Mouse (Mus musculus): ENCODE data around the gene Npff. TPM values are rescaled to one million over a fixed set of nuclear protein-coding genes. Genes with fewer than 3 reads are reported as not detected.
A peak's percentile ranks its signal among the peaks of the same experiment; 100 is the strongest.

The Npff gene
- polyA plus RNA-seq, 1 experiment from 2014 or later = 5.0 TPM

GRCm38 (mm10) chr15:102502254-102502840, 22.4 kb downstream of the Npff start:
- no peak overlapping the region for H3K4me3 ChIP-seq (ENCODE audit: low read length)
- no peak for ATAC-seq
- WGBS = 80% methylated on average over 9 of the region's 9 CpGs
- no peaks in the 10 kb centered on the region for H3K27me3 ChIP-seq (replicated peaks; ENCODE audit: control insufficient read depth, insufficient read depth, low read length)
- no peak overlapping the region for H3K27ac ChIP-seq (ENCODE audit: low read depth, low read length)
- no peak overlapping the region for H3K9ac ChIP-seq (ENCODE audit: low read depth, low read length)
- peaks cover 57% of the 10 kb centered on the region for H3K36me3 ChIP-seq (ENCODE audit: control insufficient read depth, insufficient read depth, low read length)
- H3K9me3 ChIP-seq (ENCODE audit: control insufficient read depth, low read length) = no peaks in the 10 kb centered on the region
- H3K4me1 ChIP-seq (ENCODE audit: control insufficient read depth, insufficient read depth, low read depth, low read length) = no peaks in the 10 kb centered on the region
- H3K4me2 ChIP-seq (ENCODE audit: low read length) = no peak overlapping the region

- Histone ChIP-seq H3K4me3 (ENCODE audit: low read length) (no peak overlapping the region), H3K4me2 (ENCODE audit: low read length) (no peak overlapping the region), H3K9me3 (ENCODE audit: control insufficient read depth, low read length) (no peaks in the 10 kb centered on the region), H3K4me1 (ENCODE audit: control insufficient read depth, insufficient read depth, low read depth, low read length) (no peaks in the 10 kb centered on the region), H3K36me3 (ENCODE audit: control insufficient read depth, insufficient read depth, low read length) (peaks cover 57% of the 10 kb centered on the region), H3K27ac (ENCODE audit: low read depth, low read length) (no peak overlapping the region), H3K27me3 (replicated peaks; ENCODE audit: control insufficient read depth, insufficient read depth, low read length) (no peaks in the 10 kb centered on the region), H3K9ac (ENCODE audit: low read depth, low read length) (no peak overlapping the region)
- ATAC-seq = peak; percentile 32
- 88% methylated on average over 19 of the region's 19 CpGs for WGBS
Measured at GRCm38 (mm10) chr15:102501084-102501814, 23.5 kb downstream of the Npff start.

- H3K9me3 ChIP-seq (ENCODE audit: control insufficient read depth, low read length) = no peaks in the 10 kb centered on the region
- no peaks in the 10 kb centered on the region for H3K4me1 ChIP-seq (ENCODE audit: control insufficient read depth, insufficient read depth, low read depth, low read length)
- no peak overlapping the region for H3K4me2 ChIP-seq (ENCODE audit: low read length)
Measured at GRCm38 (mm10) chr15:102500479-102500878, 24.3 kb downstream of the Npff start.

GRCm38 (mm10) chr15:102499851-102500250, 24.9 kb downstream of the Npff start:
- H3K4me2 ChIP-seq (ENCODE audit: low read length) = no peak overlapping the region
- WGBS = 88% methylated on average over 6 of the region's 6 CpGs
- peaks cover 60% of the 10 kb centered on the region for H3K36me3 ChIP-seq (ENCODE audit: control insufficient read depth, insufficient read depth, low read length)
- no peaks in the 10 kb centered on the region for H3K27me3 ChIP-seq (replicated peaks; ENCODE audit: control insufficient read depth, insufficient read depth, low read length)
- H3K27ac ChIP-seq (ENCODE audit: low read depth, low read length) = no peak overlapping the region
- H3K4me3 ChIP-seq (ENCODE audit: low read length) = no peak overlapping the region
- no peak overlapping the region for H3K9ac ChIP-seq (ENCODE audit: low read depth, low read length)
- H3K4me1 ChIP-seq (ENCODE audit: control insufficient read depth, insufficient read depth, low read depth, low read length) = no peaks in the 10 kb centered on the region
- no peaks in the 10 kb centered on the region for H3K9me3 ChIP-seq (ENCODE audit: control insufficient read depth, low read length)
- no peak for ATAC-seq

More at GRCm38 (mm10) chr15:102500479-102500878, 24.3 kb downstream of the Npff start:
- Histone ChIP-seq H3K27ac (ENCODE audit: low read depth, low read length) (no peak overlapping the region), H3K4me3 (ENCODE audit: low read length) (no peak overlapping the region), H3K36me3 (ENCODE audit: control insufficient read depth, insufficient read depth, low read length) (peaks cover 60% of the 10 kb centered on the region), H3K27me3 (replicated peaks; ENCODE audit: control insufficient read depth, insufficient read depth, low read length) (no peaks in the 10 kb centered on the region), H3K9ac (ENCODE audit: low read depth, low read length) (no peak overlapping the region)
- no peak for ATAC-seq
- WGBS = 86% methylated on average over 5 of the region's 5 CpGs

- H3K4me1 ChIP-seq (ENCODE audit: control insufficient read depth, insufficient read depth, low read depth, low read length) = no peaks in the 10 kb centered on the region
- peaks cover 57% of the 10 kb centered on the region for H3K36me3 ChIP-seq (ENCODE audit: control insufficient read depth, insufficient read depth, low read length)
- H3K27ac ChIP-seq (ENCODE audit: low read depth, low read length) = no peak overlapping the region
- no peaks in the 10 kb centered on the region for H3K9me3 ChIP-seq (ENCODE audit: control insufficient read depth, low read length)
- no peak overlapping the region for H3K4me3 ChIP-seq (ENCODE audit: low read length)
- WGBS = 77% methylated on average over 3 of the region's 3 CpGs
- no peak for ATAC-seq
- H3K27me3 ChIP-seq (replicated peaks; ENCODE audit: control insufficient read depth, insufficient read depth, low read length) = no peaks in the 10 kb centered on the region
- H3K9ac ChIP-seq (ENCODE audit: low read depth, low read length) = no peak overlapping the region
- no peak overlapping the region for H3K4me2 ChIP-seq (ENCODE audit: low read length)
Measured at GRCm38 (mm10) chr15:102499370-102499769, 25.4 kb downstream of the Npff start.

- WGBS = 90% methylated on average over 3 of the region's 3 CpGs
- no peaks in the 10 kb centered on the region for H3K27me3 ChIP-seq (replicated peaks; ENCODE audit: control insufficient read depth, insufficient read depth, low read length)
- no peak overlapping the region for H3K9ac ChIP-seq (ENCODE audit: low read depth, low read length)
- H3K9me3 ChIP-seq (ENCODE audit: control insufficient read depth, low read length) = no peaks in the 10 kb centered on the region
- no peak overlapping the region for H3K4me2 ChIP-seq (ENCODE audit: low read length)
- ATAC-seq = no peak
- H3K36me3 ChIP-seq (ENCODE audit: control insufficient read depth, insufficient read depth, low read length) = peaks cover 47% of the 10 kb centered on the region
- no peaks in the 10 kb centered on the region for H3K4me1 ChIP-seq (ENCODE audit: control insufficient read depth, insufficient read depth, low read depth, low read length)
- H3K4me3 ChIP-seq (ENCODE audit: low read length) = no peak overlapping the region
- no peak overlapping the region for H3K27ac ChIP-seq (ENCODE audit: low read depth, low read length)
Measured at GRCm38 (mm10) chr15:102498322-102498721, 26.4 kb downstream of the Npff start.

GRCm38 (mm10) chr15:102487664-102488063, 37.1 kb downstream of the Npff start:
- WGBS = 64% methylated on average over 1 of the region's 1 CpGs
- peaks cover 59% of the 10 kb centered on the region for H3K36me3 ChIP-seq (ENCODE audit: control insufficient read depth, insufficient read depth, low read length)
- H3K9me3 ChIP-seq (ENCODE audit: control insufficient read depth, low read length) = no peaks in the 10 kb centered on the region
- no peak overlapping the region for H3K9ac ChIP-seq (ENCODE audit: low read depth, low read length)
- no peaks in the 10 kb centered on the region for H3K4me1 ChIP-seq (ENCODE audit: control insufficient read depth, insufficient read depth, low read depth, low read length)
- no peaks in the 10 kb centered on the region for H3K27me3 ChIP-seq (replicated peaks; ENCODE audit: control insufficient read depth, insufficient read depth, low read length)
- no peak for ATAC-seq
- no peak overlapping the region for H3K4me2 ChIP-seq (ENCODE audit: low read length)
- H3K4me3 ChIP-seq (ENCODE audit: low read length) = no peak overlapping the region
- H3K27ac ChIP-seq (ENCODE audit: low read depth, low read length) = no peak overlapping the region

- no peak for ATAC-seq
- 90% methylated on average over 12 of the region's 12 CpGs for WGBS
Measured at GRCm38 (mm10) chr15:102485853-102486252, 38.9 kb downstream of the Npff start.

GRCm38 (mm10) chr15:102483136-102483535, 41.6 kb downstream of the Npff start:
- no peaks in the 10 kb centered on the region for H3K9me3 ChIP-seq (ENCODE audit: control insufficient read depth, low read length)
- no peaks in the 10 kb centered on the region for H3K4me1 ChIP-seq (ENCODE audit: control insufficient read depth, insufficient read depth, low read depth, low read length)
- H3K27ac ChIP-seq (ENCODE audit: low read depth, low read length) = no peak overlapping the region
- no peak for ATAC-seq
- no peak overlapping the region for H3K9ac ChIP-seq (ENCODE audit: low read depth, low read length)
- H3K4me2 ChIP-seq (ENCODE audit: low read length) = no peak overlapping the region
- H3K36me3 ChIP-seq (ENCODE audit: control insufficient read depth, insufficient read depth, low read length) = peaks cover 43% of the 10 kb centered on the region
- no peak overlapping the region for H3K4me3 ChIP-seq (ENCODE audit: low read length)
- WGBS = 92% methylated on average over 3 of the region's 3 CpGs
- H3K27me3 ChIP-seq (replicated peaks; ENCODE audit: control insufficient read depth, insufficient read depth, low read length) = no peaks in the 10 kb centered on the region

More at GRCm38 (mm10) chr15:102485853-102486252, 38.9 kb downstream of the Npff start:
- Histone ChIP-seq H3K36me3 (ENCODE audit: control insufficient read depth, insufficient read depth, low read length) (peaks cover 57% of the 10 kb centered on the region), H3K9me3 (ENCODE audit: control insufficient read depth, low read length) (no peaks in the 10 kb centered on the region), H3K9ac (ENCODE audit: low read depth, low read length) (no peak overlapping the region), H3K4me3 (ENCODE audit: low read length) (no peak overlapping the region), H3K27me3 (replicated peaks; ENCODE audit: control insufficient read depth, insufficient read depth, low read length) (no peaks in the 10 kb centered on the region), H3K4me2 (ENCODE audit: low read length) (no peak overlapping the region), H3K27ac (ENCODE audit: low read depth, low read length) (no peak overlapping the region), H3K4me1 (ENCODE audit: control insufficient read depth, insufficient read depth, low read depth, low read length) (no peaks in the 10 kb centered on the region)

Measured in hindbrain, embryonic 16.5 days (tissue).